Mouse (Mus musculus) brain, embryonic 18.5 days (tissue): ENCODE data around the gene Trpv2.

Experiments used
- DNase-seq: peaks from one replicate; pipeline ENCODE4 v3.0.0-alpha.2; 2012; ENCODE audit warnings: low read depth, low spot score

Gene Trpv2

GRCm38 (mm10) chr11:62558152-62558551, 16.1 kb upstream of the Trpv2 start:
- DNase-seq = no peak

GRCm38 (mm10) chr11:62558961-62559646, 15.2 kb upstream of the Trpv2 start:
- no peak for DNase-seq

GRCm38 (mm10) chr11:62560463-62561016, 13.7 kb upstream of the Trpv2 start:
- DNase-seq = no peak

GRCm38 (mm10) chr11:62563590-62563989, 10.7 kb upstream of the Trpv2 start:
- no peak for DNase-seq

- DNase-seq = no peak
Measured at GRCm38 (mm10) chr11:62565747-62566146, 8.5 kb upstream of the Trpv2 start.

- no peak for DNase-seq
Measured at GRCm38 (mm10) chr11:62566211-62566610, 8.1 kb upstream of the Trpv2 start.

- no peak for DNase-seq
Measured at GRCm38 (mm10) chr11:62568300-62568699, 6.0 kb upstream of the Trpv2 start.

GRCm38 (mm10) chr11:62574703-62575085, 408 bp downstream of the Trpv2 start:
- DNase-seq = no peak

- no peak for DNase-seq
Measured at GRCm38 (mm10) chr11:62575297-62575658, 992 bp downstream of the Trpv2 start.

- no peak for DNase-seq
Measured at GRCm38 (mm10) chr11:62575659-62576438, 1.6 kb downstream of the Trpv2 start.

GRCm38 (mm10) chr11:62576530-62577152, 2.4 kb downstream of the Trpv2 start:
- DNase-seq = no peak

GRCm38 (mm10) chr11:62583031-62583430, 8.7 kb downstream of the Trpv2 start:
- DNase-seq = no peak

GRCm38 (mm10) chr11:62584671-62585206, 10.5 kb downstream of the Trpv2 start:
- no peak for DNase-seq

GRCm38 (mm10) chr11:62587034-62587433, 12.7 kb downstream of the Trpv2 start:
- no peak for DNase-seq

- no peak for DNase-seq
Measured at GRCm38 (mm10) chr11:62589391-62589790, 15.1 kb downstream of the Trpv2 start.

- DNase-seq = no peak
Measured at GRCm38 (mm10) chr11:62591026-62591425, 16.7 kb downstream of the Trpv2 start.

- DNase-seq = no peak
Measured at GRCm38 (mm10) chr11:62591904-62592575, 17.8 kb downstream of the Trpv2 start.

- no peak for DNase-seq
Measured at GRCm38 (mm10) chr11:62598571-62598970, 24.3 kb downstream of the Trpv2 start.

- DNase-seq = no peak
Measured at GRCm38 (mm10) chr11:62601732-62602618, 27.7 kb downstream of the Trpv2 start.

GRCm38 (mm10) chr11:62602619-62603311, 28.5 kb downstream of the Trpv2 start:
- DNase-seq = peak; percentile 96
